Mouse (Mus musculus) embryo, embryonic 11.5 days (tissue): ENCODE data around the gene Gtf2ird2.

Experiments used
- DNase-seq: peaks from one replicate; pipeline ENCODE4 v3.0.0-alpha.2; 2012; ENCODE audit warnings: low read depth, low spot score

Gtf2ird2 gene

GRCm38 (mm10) chr5:134266404-134266803 lies 82.6 kb downstream of the Gtf2ird2 start:
- DNase-seq = no peak

GRCm38 (mm10) chr5:134268751-134269150 lies 84.9 kb downstream of the Gtf2ird2 start:
- no peak for DNase-seq

GRCm38 (mm10) chr5:134269751-134270150 lies 85.9 kb downstream of the Gtf2ird2 start:
- no peak for DNase-seq

GRCm38 (mm10) chr5:134270566-134270965 lies 86.7 kb downstream of the Gtf2ird2 start:
- DNase-seq = no peak

GRCm38 (mm10) chr5:134271421-134271820 lies 87.6 kb downstream of the Gtf2ird2 start:
- DNase-seq = no peak

- DNase-seq = no peak
Observed at GRCm38 (mm10) chr5:134272761-134273160, 88.9 kb downstream of the Gtf2ird2 start.

- DNase-seq = no peak
Observed at GRCm38 (mm10) chr5:134273761-134274160, 89.9 kb downstream of the Gtf2ird2 start.
